Mouse (Mus musculus) spleen, postnatal 10 days (tissue): Measurements from ENCODE around the gene 4933424G06Rik.
A peak's percentile ranks its signal among the peaks of the same experiment; 100 is the strongest.
"Not testable (repeated sequence)": the region's sequence is repeated elsewhere in the genome, so short reads cannot be mapped to it uniquely, and the experiment has no call there.

ENCODE experiments used
- DNase-seq, 2 experiments: peaks; one replicate each; pipeline ENCODE4 v3.0.0; 2021 to 2022; ENCODE audit warnings: low spot score in 2 of 2

The 4933424G06Rik gene

DNA sequence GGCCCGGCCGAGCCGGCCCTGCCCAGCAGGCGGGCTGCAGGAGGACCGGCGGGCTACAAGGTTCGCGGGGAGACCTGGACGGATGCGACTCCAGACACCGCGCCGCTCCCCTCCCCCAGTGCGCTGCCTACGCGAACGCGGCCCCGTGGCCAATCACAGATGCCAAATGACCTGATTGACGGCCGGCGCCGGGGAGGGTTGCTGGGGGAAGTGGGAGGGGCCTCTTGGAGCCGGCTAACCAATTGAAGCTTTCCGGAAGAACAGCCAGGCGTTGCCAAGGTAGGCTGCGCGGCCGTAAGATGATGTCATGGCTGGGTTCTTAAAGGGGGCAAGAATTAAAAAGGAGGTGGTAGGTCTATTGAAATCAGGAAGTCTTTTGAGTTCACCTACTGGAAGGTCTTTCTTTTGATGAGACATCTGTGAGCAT, at the start of gene 4933424G06Rik:
TSS of gene 4933424G06Rik (plus strand) at position 296 of the 427 bp plus-strand sequence.
- peak; percentile 93 to 98 for DNase-seq

DNA sequence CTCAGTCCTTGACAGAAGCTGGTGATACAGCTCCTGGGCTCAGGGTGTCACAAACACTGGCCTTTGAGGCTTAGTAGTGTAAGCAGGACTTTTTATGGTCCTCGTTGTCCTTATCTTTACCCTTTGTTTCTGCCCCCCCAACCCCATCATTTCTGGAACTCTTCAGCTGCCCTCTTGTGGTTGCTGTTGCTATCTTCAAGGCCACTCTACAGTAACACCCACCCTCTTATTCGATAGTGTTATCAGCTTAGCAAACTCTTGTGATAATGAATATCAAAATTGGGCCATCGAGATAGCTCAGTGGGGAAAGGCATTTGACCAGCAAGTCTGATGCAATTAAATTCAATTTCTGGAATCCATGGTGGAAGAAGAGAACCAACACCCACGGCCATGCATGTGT, 45.5 kb upstream of the 4933424G06Rik start:
- no peak for DNase-seq

DNA sequence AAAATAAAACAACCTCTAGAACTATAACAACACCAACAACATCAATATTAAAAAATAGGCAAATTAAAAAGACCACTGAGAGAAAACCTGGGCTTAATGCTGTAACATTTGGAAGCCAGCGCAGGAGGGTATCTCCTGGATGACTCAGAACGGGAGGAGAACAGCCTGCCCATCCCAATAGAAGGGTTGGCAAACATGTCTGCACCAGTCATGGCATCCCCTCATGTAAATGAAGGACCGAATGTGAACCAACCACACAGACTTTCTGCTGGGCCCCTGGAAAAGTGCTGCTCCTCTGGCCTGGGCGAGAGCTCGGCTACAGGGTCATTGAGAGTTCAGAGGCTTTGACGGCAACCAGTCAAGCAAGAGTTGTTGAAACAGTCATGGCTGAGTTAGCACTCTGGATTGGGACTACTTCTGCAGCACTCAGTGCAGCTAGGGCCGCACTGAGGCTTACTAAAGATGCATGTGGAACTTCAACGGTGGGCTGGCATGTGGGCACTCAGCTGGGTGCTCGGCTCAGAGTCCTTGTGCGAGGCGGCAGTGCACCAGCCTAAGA, 44.7 kb upstream of the 4933424G06Rik start:
- DNase-seq, result no peak

DNA sequence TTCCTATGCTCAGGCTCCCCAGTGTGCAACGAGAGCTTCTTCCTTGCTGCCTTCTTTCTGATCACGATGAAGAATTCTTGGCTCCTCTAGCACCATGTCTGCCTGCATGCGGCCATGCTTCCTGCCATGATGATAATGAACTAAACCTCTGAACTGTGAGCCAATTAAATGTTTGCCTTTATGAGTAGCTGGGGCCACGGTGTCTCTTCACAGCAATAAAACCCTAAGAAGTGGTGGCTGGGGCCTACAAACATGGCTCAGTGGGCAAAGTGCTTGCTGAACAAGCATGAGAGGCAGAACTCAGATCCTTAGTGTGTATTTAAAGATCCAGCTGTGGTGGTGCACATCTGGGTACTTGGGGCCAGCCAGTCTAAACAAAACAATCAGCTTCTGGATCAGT, 44.0 kb upstream of the 4933424G06Rik start:
- no peak for DNase-seq

DNA sequence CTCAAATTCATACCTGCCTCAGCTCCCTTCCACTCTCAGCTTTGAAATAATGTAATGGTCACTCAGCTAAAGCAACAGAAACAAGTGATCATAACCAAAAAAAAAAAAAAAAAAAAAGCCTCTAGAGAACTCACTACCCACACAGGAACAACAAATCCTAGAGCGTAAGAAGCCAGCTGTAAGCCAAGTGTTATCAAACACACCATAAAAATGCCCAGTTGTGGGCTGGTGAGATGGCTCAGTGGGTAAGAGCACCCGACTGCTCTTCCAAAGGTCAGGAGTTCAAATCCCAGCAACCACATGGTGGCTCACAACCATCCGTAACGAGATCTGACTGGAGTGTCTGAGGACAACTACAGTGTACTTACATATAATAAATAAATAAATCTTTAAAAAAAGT, 41.9 kb upstream of the 4933424G06Rik start:
- not testable (repeated sequence) for DNase-seq

DNA sequence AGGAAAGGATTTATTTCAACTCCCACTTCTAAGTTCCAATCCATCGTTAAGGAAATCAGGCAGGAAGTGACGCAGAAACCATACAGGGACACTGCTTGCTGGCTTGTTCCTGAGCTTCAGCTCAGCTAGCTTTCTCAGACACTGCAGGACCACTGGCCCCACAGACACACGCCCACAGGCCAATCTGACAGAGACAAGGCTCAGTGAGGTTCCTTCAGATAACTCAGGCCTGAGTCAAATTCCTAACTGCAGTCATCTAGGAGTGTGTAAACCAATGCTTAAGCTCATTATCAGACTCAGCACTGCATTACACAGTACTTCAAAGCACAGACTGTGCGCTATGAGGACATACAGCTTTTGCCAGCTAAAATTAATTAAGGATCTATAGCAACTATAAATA, 39.7 kb upstream of the 4933424G06Rik start:
- no peak for DNase-seq

DNA sequence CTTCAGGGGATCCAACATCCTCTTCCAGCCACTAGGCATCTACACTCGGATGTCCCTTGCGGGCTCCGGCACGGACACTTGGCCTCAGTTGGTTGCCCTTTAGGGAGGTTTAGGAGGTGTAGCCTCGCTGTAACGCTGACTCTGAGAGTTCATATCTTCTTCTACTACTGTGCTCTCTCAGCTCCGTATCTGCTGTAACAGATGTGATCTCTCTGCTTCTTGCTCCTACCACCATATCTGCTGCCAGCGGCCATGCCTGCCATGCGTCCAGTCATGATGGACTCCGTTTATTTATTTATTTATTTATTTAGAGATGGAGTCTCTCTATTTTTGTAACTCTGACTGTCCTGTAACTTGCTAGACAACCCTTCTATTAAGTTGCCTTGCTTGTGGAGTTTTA, 38.7 kb upstream of the 4933424G06Rik start:
- no peak for DNase-seq

DNA sequence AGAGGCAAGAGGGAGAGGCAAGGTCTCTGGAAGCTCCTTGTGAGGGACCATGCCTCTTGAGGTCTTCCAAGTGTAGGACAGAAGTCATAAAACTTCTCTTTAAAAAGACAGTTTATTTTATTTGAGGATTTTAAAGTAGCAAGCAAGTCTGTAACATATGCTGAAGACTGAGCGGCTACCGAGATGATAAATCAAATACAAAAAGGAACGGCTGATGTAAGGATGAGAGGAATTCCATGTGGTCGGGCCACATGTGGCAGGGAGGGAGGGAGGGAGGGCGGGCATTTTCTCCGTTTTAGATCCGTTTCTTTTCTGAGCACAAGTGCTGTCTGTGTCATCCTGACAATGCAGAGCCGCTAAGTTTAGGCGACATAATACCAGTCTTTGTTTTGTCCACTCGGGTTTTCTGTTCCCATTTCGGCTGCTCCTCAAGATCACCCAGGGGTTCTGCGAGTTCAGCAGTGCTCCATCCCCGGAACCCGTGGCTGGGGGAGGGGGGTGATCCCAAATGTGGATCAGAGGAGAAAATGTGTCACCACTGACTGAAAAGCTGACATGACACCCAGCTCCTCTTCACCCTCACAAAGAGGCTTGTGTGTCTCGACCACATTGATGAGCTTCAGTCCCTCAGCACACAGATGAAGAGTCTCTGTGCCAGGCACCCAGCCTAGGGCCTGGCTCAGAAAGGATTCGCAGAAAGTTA, 37.1 kb upstream of the 4933424G06Rik start:
- DNase-seq, result no peak

DNA sequence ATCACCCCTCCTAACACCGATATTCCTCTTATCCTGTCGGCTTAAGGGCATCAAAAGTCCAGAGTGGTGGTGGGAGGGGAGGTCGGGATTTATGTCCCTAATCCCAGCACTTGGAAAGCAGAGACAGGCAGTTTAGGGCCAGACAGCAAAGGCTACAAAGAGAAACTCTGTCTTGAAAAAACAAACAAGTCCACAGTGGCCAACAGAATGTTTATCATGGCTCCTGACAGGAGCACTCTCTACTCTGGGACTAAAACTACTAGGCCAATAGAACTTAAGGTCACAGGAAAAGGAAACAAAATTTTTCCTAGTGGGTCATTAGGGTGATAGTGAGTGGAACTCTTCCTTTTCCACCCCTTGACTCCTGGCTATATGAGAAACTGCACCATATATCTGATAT, 35.0 kb upstream of the 4933424G06Rik start:
- DNase-seq, result no peak

DNA sequence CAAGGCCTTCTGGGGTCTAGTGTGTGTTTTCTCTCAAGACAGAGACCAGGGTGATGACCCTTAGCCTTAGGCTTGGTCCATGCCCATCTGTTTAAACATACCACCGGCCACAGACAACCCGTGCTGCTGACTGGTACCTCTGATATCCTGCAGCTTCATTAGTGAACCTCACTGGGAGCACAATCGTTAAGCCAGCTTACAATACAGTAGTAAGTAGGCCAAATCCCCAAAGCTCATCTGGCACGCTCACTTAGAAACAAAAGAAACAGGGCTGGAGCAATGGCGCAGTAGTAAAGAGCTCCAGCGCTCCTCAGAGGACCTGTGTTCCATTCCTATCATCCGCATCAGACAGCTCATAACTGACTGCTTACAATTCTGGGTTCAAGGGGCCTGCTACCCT, 29.1 kb upstream of the 4933424G06Rik start:
- no peak for DNase-seq

DNA sequence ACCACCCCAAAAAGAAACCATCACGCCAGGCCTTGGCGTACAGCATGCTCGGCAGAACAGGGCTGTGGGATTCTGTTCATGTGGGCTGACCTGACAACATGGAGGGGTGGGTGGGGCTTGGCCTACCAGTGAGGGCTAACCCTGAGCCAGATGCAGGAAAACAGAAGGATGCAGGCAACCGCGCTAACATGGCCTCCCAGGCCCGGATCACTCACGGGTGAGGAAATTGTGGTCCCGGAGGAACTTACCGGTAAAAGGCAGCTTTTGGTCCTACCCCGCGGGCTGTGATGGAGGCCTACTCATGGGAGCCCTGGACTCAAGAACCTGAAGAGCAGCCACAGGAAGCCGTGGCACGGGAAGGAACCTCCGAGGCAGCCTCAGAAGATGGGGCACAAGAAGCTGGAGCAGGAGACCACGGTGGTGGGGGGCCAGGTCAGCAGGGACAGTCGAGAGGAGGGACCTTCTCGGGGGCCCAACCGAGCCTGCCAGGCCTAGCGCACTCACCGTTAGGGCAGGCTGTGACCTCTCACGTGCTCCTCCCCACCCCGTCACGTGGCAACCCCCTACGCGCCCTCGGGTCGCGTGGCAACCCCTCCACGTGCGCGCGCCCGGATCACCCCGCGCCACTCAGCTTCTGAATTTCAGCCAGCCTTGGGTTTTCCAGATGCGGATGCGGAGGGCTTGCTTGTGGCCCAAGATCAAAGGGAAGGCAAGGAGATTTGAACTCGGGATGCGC, 27.2 kb upstream of the 4933424G06Rik start, which contains the start of gene Fam178b:
TSS of gene Fam178b (minus strand) at position 564 of the 736 bp plus-strand sequence.
- no peak for DNase-seq

DNA sequence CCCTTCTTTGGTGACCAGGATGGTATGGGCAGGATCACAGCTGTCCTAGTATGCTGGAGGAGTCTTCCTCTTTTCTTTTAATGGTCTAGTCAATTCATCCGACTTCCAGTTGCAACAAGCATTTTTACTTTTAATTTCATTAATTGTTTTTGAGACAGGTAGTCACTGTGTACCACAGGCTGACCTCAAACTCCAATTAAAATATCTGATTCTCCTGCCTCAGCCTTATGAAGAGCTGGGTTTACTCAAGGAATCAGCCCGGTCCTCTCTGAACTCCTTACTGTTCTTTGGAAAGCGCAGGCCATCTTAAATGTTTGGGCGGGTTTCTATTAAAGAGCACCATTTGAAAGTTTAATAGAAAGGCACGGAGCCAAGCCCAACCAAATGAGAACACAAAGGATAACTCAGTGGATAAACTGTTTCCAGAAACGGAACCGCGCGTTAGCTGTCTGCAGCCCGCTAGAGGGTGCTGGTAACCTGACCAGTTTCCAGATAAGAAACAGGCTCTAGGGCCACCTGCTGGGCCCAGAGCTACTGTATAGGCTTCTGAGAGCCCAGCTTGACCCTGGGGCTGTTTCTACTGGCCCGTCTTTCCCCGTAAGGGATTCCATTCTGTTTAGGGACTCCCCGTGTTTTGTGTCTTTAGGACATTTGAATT, 26.0 kb upstream of the 4933424G06Rik start:
- peak; percentile 36 to 79 for DNase-seq

DNA sequence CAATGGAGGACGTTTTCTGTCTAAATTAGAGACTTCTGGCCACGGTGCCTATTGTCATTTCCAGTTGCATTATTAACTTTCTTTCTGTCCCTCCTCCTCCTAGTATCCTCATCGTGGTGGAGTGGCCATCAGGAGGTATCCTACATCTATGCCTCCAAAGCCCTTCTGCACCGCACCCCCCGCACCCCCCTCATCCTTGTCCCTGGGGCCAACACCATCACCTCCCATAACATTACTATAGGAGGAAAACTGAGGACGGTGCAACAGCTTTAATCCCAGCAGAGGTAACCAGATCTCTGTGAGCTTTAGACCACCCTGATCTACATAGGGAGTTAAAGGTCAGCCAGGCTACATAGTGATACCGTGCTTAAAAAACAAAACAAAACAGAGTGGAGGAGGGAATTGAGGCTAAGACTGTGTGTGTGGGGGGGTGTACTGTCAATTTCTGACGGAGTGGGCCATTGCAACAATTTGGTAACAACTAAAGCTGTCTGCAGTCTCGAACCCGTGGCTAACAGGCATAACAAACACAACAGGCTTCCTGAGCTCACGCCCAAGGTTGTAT, 19.2 kb upstream of the 4933424G06Rik start:
- no peak for DNase-seq

DNA sequence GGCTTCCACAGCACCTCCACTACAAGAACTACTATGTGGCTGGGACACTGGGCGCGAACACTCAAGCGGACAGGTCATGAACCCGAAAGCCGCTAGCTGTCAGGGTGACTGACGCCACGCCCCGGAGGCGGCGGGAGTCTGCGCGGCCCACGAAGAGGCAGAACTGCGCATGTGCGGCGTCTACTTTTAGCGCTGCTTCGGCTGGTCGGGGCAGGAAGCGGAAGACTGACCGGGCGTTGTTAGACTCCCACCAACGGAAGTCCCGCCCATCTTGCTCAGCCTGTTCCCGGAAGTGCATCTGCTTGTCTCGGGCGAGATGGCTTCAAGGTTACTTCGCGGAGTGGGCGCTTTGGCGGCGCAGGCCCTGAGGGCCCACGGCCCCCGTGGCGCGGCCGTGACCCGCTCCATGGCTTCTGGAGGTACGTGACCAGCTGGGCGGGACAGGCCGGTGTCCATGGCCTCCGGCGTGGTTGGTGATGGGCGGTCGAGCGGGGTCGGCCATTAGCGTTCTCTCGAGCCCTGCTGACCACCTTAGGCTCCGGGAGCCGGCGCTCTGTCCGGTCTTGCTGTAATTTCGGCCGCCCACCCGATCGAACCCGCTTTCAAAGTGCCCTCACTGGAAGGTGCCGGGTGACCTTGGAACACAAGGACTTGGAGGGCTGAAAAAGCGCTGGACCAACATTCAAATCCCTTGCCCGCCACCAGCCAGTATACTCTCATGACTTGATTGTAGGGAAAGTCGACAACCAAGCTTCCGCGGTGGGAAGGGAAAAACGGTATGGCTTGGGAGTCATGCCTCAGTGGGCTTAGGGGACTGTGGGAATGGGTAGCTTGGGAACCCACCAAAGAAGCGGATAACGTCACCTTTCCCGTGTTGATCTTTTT, 18.4 kb upstream of the 4933424G06Rik start, which contains the start of gene Cox5b:
TSS of gene Cox5b (plus strand) at position 179 of the 885 bp plus-strand sequence.
- DNase-seq, result peak; percentile 89 to 99

DNA sequence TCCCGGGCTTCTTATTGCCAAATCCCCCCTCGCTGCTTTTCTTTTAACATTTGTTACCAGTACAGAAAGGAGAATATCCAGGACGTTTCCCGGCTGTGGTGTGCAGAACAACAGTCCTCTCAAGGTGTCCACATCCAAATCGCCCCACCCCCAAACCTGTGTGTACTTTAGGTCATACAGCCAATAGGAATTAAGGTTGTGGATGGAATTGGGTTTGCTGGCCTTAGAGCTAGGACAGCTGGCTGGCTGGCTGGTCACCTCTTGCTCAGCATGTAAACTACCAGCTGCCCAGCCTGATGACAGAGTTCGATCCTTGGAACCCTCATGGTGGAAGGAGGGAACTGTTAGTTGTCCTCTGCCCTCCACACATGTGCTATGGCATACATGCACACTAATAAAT, 15.1 kb upstream of the 4933424G06Rik start:
- no peak for DNase-seq

DNA sequence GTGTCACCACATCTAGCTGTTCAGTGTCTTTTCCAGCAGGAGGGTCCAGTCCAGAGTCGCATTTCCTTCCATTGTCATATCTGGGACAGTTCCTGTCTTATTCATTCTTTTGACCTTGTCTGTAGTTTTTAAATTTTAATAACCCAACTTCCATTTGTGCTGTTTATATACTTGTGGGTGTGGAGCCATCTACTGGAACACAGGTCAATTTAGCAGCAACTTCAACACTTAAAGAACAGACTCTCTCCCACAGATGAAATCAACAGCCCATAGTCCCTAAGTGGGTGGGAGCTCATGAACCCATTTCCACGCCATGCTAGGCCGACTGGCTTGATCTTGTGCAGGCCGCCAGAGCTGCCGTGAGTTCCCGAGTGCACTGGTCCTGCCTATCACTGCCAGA, 13.5 kb upstream of the 4933424G06Rik start:
- DNase-seq, result no peak

DNA sequence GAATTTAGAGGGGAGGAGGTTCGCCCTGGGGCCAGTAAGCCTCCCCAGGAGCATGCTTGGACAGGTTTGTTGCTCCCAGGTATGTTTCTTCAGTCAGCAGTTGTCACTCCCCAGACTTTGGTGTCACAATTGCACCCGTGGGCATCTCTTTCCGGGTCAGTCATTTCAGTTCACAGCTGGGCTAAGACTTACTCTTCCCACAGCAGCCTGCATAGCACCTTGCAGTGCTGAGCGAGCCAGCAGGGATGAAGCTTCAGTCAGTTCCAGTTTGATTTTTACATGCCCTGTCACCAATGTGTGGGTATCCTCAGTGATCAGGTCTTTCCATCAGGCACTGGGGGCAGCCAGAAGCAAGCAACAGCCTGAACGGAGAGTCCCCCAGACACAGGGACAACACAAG, 12.9 kb upstream of the 4933424G06Rik start:
- no peak for DNase-seq

DNA sequence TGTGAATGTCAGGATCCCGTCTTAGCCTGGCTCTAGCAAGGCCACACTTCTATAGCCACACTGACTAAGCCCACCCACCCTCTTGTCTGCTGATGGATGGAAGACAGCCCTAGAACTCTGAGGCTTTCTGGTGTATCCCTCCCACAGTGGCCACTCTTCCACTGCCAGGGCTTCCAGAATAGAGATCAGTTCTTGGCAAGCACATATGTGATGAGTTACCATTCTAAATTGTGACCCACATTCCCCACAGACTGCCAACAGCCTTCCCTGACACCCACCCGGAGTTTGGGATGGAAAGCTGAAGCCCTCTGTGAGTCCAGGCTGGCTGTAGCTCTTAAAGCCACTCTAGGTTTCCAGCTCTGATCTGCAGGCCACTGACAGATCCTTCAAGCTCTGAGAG, 2.8 kb upstream of the 4933424G06Rik start:
- DNase-seq, result no peak

DNA sequence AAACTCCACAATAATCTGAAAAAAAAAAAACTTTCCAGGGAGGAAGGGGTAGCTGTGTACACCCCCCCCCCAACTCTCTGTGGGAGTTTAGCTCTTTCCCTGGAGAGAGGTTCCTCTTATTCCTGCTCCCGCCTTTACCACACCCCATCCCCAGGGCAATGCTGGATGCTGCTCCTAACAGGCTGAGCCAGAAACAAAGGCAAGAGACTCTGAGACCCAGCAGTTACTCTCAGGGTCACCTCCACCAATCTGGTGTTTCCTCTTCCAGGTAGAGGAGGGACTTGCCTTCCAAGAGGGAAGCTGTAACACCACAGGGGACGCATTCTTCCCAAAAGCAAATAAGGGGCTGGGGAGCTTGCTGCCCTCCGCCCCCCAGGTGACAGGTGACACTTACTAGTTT, 2.2 kb upstream of the 4933424G06Rik start:
- DNase-seq, result no peak

DNA sequence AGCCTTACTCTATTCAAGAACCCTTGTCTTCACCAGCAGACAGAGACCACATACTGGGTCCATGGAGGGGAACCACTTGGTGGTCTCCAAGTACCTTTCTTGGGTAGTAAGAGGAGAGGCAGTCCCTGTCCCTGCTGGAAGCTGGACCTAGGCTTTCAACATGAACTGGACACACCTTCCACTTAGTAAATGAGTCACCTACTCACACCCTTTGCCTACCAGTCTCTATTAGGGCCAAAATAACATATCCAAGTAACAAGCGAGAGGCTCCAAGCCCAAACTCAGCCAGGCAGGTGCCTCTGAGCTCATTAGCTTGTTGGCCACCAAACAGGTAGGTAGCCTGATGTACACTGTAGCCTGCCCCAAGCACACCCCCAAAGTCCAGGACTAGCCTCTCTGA, 1.3 kb upstream of the 4933424G06Rik start:
- DNase-seq, result no peak
